Mouse (Mus musculus): ENCODE results near the gene Sel1l.

DNA sequence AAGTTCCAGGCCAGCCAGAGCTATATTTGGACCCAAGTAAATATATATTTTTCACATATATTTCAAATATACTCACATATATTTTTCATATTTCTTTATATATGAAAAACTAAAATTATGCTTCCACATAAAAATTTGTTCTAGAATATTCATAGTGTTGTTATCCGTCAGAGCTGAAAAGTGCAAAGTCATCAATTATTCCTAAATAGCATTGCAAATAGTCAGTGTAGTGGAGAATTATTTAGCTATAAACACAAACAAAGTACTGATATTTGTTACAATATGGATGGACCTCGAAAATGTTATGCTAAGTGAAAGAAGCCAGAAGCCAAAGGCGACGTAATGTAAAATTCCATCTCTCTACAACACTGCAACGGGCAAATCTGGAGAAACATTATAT lies 67.5 kb downstream of the Sel1l start:
- TF ChIP-seq CTCF (IDR thresholded peaks at IDR 0.05; ENCODE audit: low read depth, low read length) (no peak), TAL1 (conservative IDR thresholded peaks at IDR 0.05; ENCODE audit: low read depth, low read length) (no peak)
